Mouse (Mus musculus): ENCODE data around the gene Cdkl1. TPM values are rescaled to one million over a fixed set of nuclear protein-coding genes. Genes with fewer than 3 reads are reported as not detected.
A peak's percentile ranks its signal among the peaks of the same experiment; 100 is the strongest.

Gene Cdkl1
- polyA plus RNA-seq, 1 experiment, result 2.5 TPM

DNA sequence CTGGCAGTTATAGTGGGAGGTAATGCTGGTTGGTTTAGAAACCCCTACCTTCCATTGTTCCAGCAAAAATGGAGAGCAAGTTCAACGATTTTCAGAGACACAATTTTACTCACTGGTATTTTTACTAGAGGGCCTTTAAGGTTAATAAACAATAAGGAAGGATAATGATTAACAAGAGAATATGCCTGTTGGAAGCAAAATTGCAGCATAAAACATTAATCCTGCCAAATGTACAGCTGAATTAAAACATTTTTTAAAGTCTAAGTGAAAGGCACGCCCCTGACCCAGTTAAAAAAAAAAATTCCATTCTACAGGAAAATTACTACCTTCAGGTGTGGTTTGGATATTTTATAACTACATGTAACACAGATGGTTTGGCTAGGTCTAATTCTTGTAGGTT lies 13.1 kb downstream of the Cdkl1 start:
- 93% methylated on average over 2 of the region's 2 CpGs for WGBS
- TF ChIP-seq POLR2A (IDR thresholded peaks at IDR 0.05; ENCODE audit: control insufficient read depth, extremely low read depth, insufficient read depth, low read length, poor library complexity) (no peak), CTCF (IDR thresholded peaks at IDR 0.05; ENCODE audit: borderline replicate concordance, control insufficient read depth, extremely low read depth, insufficient read depth, low read length, poor library complexity) (no peak)
- Histone ChIP-seq H3K27me3 (ENCODE audit: control insufficient read depth, insufficient read depth, low read length) (no peaks in the 10 kb centered on the region), H3K4me3 (ENCODE audit: control insufficient read depth, insufficient read depth, low read length) (no peak overlapping the region), H3K36me3 (ENCODE audit: control insufficient read depth, insufficient read depth, low read length) (no peaks in the 10 kb centered on the region), H3K4me1 (replicated peaks; ENCODE audit: control insufficient read depth, insufficient read depth, low read length) (peaks cover 7% of the 10 kb centered on the region), H3K27ac (ENCODE audit: control insufficient read depth, insufficient read depth, low read length) (no peak overlapping the region)
- no peak for DNase-seq

DNA sequence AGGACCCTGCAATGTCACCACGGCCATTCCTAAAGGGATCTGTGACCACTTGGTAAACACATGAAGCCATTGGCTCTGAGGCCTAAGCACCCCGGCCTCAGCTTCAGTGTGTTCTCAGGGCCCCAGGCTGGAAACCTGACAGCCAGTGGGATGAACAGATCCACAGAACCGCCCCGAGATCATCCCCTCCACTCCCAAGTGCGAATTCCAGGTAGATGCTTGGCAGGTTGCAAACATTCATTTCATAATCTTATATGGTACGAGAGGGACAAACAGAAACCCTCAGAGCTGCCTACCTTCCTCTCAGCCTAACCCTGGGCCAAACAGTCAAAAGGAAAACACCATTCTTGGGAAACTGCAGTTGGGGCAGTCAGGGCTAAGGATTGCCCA lies 13.7 kb downstream of the Cdkl1 start:
- H3K4me1 ChIP-seq (replicated peaks; ENCODE audit: control insufficient read depth, insufficient read depth, low read length), result peaks cover 7% of the 10 kb centered on the region
- 97% methylated on average over 6 of the region's 6 CpGs for WGBS
- H3K36me3 ChIP-seq (ENCODE audit: control insufficient read depth, insufficient read depth, low read length), result no peaks in the 10 kb centered on the region
- TF ChIP-seq POLR2A (IDR thresholded peaks at IDR 0.05; ENCODE audit: control insufficient read depth, extremely low read depth, insufficient read depth, low read length, poor library complexity) (no peak), CTCF (IDR thresholded peaks at IDR 0.05; ENCODE audit: borderline replicate concordance, control insufficient read depth, extremely low read depth, insufficient read depth, low read length, poor library complexity) (no peak)
- H3K27ac ChIP-seq (ENCODE audit: control insufficient read depth, insufficient read depth, low read length), result no peak overlapping the region
- H3K27me3 ChIP-seq (ENCODE audit: control insufficient read depth, insufficient read depth, low read length), result no peaks in the 10 kb centered on the region
- no peak overlapping the region for H3K4me3 ChIP-seq (ENCODE audit: control insufficient read depth, insufficient read depth, low read length)
- DNase-seq, result no peak

DNA sequence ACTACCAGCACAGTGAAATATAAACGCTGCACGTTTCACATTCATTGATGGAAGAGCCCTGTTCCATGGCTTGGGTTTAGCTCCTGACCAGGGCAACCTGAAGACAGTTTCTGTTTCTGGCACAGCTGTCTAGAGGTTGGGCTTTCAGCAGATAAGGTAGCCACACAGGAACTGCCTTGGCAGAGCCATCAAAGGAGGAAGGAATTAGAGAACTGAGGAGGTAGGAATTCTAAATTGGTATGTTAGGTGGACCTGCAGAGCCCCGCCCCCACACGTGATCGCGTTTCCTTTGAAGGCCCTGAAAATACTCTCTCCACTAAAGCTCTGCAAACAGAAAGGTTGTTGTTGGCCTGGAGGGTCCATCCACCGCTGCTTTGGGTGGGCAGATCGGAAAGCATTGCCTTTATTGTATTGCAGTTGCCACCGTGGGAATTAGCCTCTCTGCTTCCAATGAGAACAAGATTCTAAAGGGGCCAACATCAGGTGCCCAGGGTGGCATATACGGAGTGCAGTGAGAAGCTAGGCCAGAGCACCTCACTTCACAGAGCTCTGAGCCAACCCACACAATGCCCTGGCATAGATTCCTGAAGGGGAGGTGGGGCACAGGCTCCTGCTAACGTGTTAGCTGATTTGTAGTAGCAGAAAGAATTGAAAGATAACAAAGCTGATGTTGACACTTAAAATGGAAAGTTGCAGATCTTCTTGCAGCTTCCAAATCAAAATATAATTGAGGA lies 14.3 kb downstream of the Cdkl1 start:
- DNase-seq, result peak; percentile 38
- 31% methylated on average over 11 of the region's 11 CpGs for WGBS
- H3K27me3 ChIP-seq (ENCODE audit: control insufficient read depth, insufficient read depth, low read length), result no peaks in the 10 kb centered on the region
- no peaks in the 10 kb centered on the region for H3K36me3 ChIP-seq (ENCODE audit: control insufficient read depth, insufficient read depth, low read length)
- H3K4me1 ChIP-seq (replicated peaks; ENCODE audit: control insufficient read depth, insufficient read depth, low read length), result peaks cover 7% of the 10 kb centered on the region
- H3K4me3 ChIP-seq (ENCODE audit: control insufficient read depth, insufficient read depth, low read length), result no peak overlapping the region
- TF ChIP-seq POLR2A (IDR thresholded peaks at IDR 0.05; ENCODE audit: control insufficient read depth, extremely low read depth, insufficient read depth, low read length, poor library complexity), result no peak
- no peak for TF ChIP-seq CTCF (IDR thresholded peaks at IDR 0.05; ENCODE audit: borderline replicate concordance, control insufficient read depth, extremely low read depth, insufficient read depth, low read length, poor library complexity)
- no peak overlapping the region for H3K27ac ChIP-seq (ENCODE audit: control insufficient read depth, insufficient read depth, low read length)

DNA sequence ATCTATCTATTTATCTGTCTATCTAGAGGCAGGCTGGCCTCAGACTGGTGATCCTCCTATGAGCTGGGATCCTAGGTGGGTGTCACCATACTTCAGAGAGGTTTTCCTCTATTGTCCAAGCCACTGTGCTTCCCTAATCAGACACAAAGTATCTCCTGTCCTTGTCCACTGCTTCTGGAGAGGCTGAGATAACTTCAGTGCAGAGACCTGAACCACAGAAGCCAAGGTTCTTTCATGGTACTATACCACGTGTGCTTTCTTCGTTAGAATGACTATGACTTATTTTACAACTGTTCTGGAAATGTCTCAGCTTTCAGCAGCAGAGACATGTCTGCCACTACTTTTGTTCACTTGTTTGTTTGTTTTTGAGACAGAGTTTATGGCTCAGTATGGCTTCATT lies 22.2 kb downstream of the Cdkl1 start:
- no peak for TF ChIP-seq POLR2A (IDR thresholded peaks at IDR 0.05; ENCODE audit: control insufficient read depth, extremely low read depth, insufficient read depth, low read length, poor library complexity)
- no peak for TF ChIP-seq CTCF (IDR thresholded peaks at IDR 0.05; ENCODE audit: borderline replicate concordance, control insufficient read depth, extremely low read depth, insufficient read depth, low read length, poor library complexity)
- Histone ChIP-seq H3K4me3 (ENCODE audit: control insufficient read depth, insufficient read depth, low read length) (no peak overlapping the region), H3K4me1 (replicated peaks; ENCODE audit: control insufficient read depth, insufficient read depth, low read length) (no peaks in the 10 kb centered on the region), H3K27me3 (ENCODE audit: control insufficient read depth, insufficient read depth, low read length) (no peaks in the 10 kb centered on the region), H3K27ac (ENCODE audit: control insufficient read depth, insufficient read depth, low read length) (no peak overlapping the region), H3K36me3 (ENCODE audit: control insufficient read depth, insufficient read depth, low read length) (no peaks in the 10 kb centered on the region)
- DNase-seq, result no peak
- 57% methylated on average over 2 of the region's 2 CpGs for WGBS

DNA sequence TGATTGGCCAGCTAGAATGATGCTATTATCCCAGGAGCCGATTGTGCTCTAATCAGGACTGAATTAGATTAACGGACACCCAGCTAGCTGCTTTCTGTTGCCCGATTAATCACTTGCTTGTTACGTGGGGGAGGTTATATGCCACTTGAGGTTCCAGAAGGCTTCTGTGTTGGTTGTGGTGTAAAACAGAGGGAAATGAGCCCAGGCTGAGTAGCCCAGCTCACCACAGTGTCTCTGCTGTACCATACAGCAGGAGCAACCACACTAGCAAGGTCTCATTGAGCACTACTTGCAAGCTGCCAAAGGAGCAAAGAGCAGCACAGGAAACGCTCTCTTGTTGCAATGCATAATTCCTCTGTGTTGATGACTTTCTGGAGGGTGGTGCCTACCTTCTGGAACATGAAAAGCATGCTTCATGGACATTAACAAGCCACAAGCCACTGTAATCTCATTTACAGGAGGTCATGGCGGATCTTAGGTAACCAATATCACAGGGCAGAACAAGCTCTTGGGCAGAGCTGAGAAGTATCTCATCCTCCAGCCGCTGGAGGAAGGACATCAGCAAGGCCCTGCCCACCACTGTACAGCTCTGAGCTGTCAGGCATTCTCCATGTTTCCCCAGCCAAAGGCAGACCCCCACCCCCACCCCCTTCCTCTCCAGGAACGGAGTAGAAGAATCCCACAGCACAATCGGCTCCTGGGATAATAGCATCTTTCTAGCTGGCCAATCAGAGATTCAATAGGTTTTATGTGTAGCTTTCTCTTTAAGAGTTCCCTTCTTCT lies 23.4 kb downstream of the Cdkl1 start:
- Histone ChIP-seq H3K27me3 (ENCODE audit: control insufficient read depth, insufficient read depth, low read length) (no peaks in the 10 kb centered on the region), H3K4me1 (replicated peaks; ENCODE audit: control insufficient read depth, insufficient read depth, low read length) (no peaks in the 10 kb centered on the region), H3K36me3 (ENCODE audit: control insufficient read depth, insufficient read depth, low read length) (no peaks in the 10 kb centered on the region), H3K4me3 (ENCODE audit: control insufficient read depth, insufficient read depth, low read length) (no peak overlapping the region), H3K27ac (ENCODE audit: control insufficient read depth, insufficient read depth, low read length) (no peak overlapping the region)
- WGBS, result 88% methylated on average over 9 of the region's 9 CpGs
- TF ChIP-seq CTCF (IDR thresholded peaks at IDR 0.05; ENCODE audit: borderline replicate concordance, control insufficient read depth, extremely low read depth, insufficient read depth, low read length, poor library complexity) (no peak), POLR2A (IDR thresholded peaks at IDR 0.05; ENCODE audit: control insufficient read depth, extremely low read depth, insufficient read depth, low read length, poor library complexity) (no peak)
- DNase-seq, result no peak

DNA sequence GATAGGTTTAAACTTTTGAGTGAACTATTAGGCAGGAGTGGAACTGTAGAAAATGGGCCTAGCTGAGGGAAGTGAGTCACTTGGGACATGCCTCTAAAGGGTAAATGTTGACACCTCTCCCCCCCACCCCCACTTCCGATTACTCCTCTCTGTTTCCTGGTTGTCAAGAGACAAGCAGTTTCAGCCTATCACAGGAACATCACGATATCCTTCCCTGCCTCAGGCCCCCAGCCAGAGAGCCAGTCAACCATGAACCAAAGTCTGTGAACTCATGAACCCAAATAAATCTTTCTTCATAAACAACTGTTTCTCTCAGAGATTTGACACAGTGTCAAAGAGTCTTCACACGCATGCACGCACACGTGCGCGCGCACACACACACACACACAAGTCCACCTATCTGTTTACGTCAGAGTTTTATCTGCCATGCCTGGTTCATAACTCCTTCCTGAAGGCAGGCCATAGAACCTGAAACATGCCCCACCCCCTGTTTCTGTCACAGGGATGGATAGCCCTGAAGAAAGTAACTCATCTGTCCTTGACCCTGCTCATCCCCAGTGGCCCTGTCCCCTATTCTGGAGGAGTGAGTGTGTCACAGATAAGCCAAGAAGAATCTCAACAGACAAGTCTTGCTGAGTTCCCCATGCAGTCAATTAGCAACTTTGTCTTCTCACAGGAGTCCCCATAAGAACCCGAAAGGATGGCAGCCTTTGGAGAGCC lies 24.7 kb downstream of the Cdkl1 start:
- WGBS, result 92% methylated on average over 10 of the region's 10 CpGs
- H3K27me3 ChIP-seq (ENCODE audit: control insufficient read depth, insufficient read depth, low read length), result no peaks in the 10 kb centered on the region
- H3K4me1 ChIP-seq (replicated peaks; ENCODE audit: control insufficient read depth, insufficient read depth, low read length), result no peaks in the 10 kb centered on the region
- H3K27ac ChIP-seq (ENCODE audit: control insufficient read depth, insufficient read depth, low read length), result no peak overlapping the region
- DNase-seq, result no peak
- TF ChIP-seq POLR2A (IDR thresholded peaks at IDR 0.05; ENCODE audit: control insufficient read depth, extremely low read depth, insufficient read depth, low read length, poor library complexity) (no peak), CTCF (IDR thresholded peaks at IDR 0.05; ENCODE audit: borderline replicate concordance, control insufficient read depth, extremely low read depth, insufficient read depth, low read length, poor library complexity) (no peak)
- H3K4me3 ChIP-seq (ENCODE audit: control insufficient read depth, insufficient read depth, low read length), result no peak overlapping the region
- no peaks in the 10 kb centered on the region for H3K36me3 ChIP-seq (ENCODE audit: control insufficient read depth, insufficient read depth, low read length)
